Mouse (Mus musculus) heart, adult 2 months (tissue): ENCODE data around the gene Aunip.

Experiments used
- CTCF ChIP-seq: fragments of 200-600 bp; IDR thresholded peaks from 2 replicates; pipeline ENCODE4 v1.8.1; 2022; ENCODE audit warnings: antibody characterized with exemption, mild to moderate bottlenecking, moderate library complexity
- EP300 ChIP-seq: fragments of 200-500 bp; IDR thresholded peaks from 2 replicates; pipeline ENCODE4 v1.6.1; 2011; ENCODE audit warnings: low read depth, low read length, control low read depth; ENCODE audit not compliant: insufficient read depth
- POLR2A ChIP-seq: fragments of 200-500 bp; IDR thresholded peaks from 2 replicates; pipeline ENCODE4 v1.6.1; 2011; ENCODE audit warnings: mild to moderate bottlenecking, low read depth, low read length, control low read depth; ENCODE audit not compliant: insufficient read depth

DNA sequence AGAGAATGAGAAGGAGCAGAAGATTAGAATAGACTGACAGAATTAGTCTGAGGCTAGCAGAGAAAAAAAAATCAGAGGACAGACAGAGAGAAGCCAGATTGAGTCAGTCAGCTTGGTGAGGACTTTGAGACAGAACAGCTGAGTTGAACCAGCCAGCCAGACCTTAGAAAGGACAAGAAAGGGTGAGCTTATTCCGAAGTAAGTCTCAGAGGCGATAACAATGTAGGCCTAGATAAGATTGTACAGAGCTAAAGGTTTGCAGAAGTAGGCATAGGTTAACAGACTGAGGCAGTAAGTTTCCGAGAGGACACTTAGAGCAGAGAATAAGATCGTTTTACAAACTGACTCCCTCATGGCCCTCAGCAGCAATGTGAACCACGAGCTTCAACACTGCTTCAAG is 49.5 kb upstream of the Aunip start:
- TF ChIP-seq POLR2A: no peak
- no peak for TF ChIP-seq CTCF
- no peak for TF ChIP-seq EP300
